Mouse (Mus musculus) heart, postnatal 0 days (tissue): ENCODE data around the gene Agtrap.

ENCODE experiments used
- CTCF ChIP-seq: IDR thresholded peaks from 2 replicates; pipeline ENCODE4 v1.5.1; 2016; ENCODE audit warnings: antibody characterized with exemption, control low read depth, low read depth
- EP300 ChIP-seq: IDR thresholded peaks from 2 replicates; pipeline ENCODE4 v1.6.1; 2016; ENCODE audit warnings: antibody characterized with exemption, low read depth

DNA sequence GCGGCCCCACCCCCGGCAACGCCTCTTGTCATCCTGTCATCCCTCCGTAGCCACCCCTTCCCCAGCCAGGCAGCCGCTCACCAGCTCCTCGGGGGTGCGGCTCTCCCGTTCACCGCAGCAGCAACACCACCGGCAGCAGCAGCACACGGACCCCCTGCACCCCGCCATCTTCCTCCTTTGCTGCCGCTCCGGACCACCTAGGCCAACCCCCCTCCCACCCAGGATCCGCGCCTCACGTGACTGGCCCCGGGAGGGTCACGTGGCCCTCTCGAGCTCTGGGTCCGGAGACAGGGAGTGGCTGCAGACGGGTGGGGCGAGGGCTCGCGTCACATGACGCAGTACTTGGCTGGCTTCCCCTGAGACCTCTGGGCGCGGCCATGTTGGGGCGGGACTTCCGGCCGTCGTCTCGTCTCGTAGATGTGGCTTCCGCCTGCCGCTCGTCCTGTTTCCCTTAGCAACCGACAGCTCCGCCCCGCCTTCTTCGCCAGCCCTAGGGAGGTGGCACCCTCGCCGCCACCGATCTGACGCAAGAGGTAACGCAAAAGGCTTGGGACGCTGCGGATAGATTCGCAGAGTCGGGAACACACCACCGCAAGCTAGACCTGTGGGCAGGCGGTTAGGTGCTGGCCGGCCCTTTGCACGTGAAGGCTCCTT is 49.1 kb downstream of the Agtrap start, which contains the start of the genes Clcn6 and Mthfr:
- TF ChIP-seq CTCF (no peak), EP300 (peak; percentile 69; the same call in 1 of the 2 replicates)
